Mouse (Mus musculus) urinary bladder, postnatal 36 days (tissue): ENCODE data around the gene Adam26a.
"Not testable (repeated sequence)": the region's sequence is repeated elsewhere in the genome, so short reads cannot be mapped to it uniquely, and the experiment has no call there.

ENCODE experiments used
- DNase-seq, 2 experiments: peaks; one replicate each; pipeline ENCODE4 v3.0.0; 2022; ENCODE audit warnings: low spot score in 2 of 2, mixed read lengths in 1 of 2

Gene Adam26a

DNA sequence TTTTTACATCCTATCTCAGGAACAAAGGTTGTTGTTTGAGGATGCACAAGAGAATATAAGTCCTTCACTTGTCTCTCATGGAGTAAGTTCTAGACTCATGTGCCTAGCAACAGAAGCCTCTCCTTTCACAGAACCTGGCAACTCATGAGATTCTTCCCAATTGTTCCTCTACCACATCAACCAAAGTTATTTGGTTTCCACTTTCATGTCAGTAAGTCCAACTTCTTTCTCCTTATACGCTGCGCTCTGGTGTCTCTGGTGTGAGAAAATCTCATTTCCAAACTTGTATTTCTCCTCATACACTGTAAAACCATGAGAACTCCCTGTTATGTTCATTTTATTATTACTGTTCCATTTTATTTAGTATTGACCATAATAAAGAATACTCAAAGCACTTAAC, at the start of gene Adam26a:
Adam26a (minus strand) TSS at position 101 of the 400 bp plus-strand sequence.
- DNase-seq: not testable (repeated sequence)

GRCm38 (mm10) chr8:43616046-43616445, 39.5 kb upstream of the Adam26a start:
- no peak for DNase-seq

GRCm38 (mm10) chr8:43603657-43604056, 27.1 kb upstream of the Adam26a start:
- DNase-seq: not testable (repeated sequence)

DNA sequence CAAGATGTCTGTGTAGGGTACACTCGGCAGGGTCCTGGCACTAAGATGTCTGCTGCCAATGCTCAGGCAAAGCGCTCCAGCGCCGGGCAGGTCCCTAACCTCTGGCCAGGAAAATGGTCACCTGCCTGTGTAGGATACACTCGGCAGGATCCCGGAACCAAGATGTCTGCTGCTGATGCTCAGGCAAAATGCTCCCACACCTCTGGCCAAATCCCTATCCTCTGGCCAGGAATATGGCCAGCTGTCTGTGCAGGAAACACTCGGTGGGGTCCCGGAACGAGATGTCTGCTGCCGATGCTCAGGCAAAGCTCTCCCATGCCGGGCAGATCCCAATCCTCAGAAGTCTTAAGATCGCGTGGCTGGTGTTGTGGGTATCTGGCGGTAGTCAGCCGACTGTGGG, 26.7 kb upstream of the Adam26a start:
- DNase-seq: not testable (repeated sequence)

DNA sequence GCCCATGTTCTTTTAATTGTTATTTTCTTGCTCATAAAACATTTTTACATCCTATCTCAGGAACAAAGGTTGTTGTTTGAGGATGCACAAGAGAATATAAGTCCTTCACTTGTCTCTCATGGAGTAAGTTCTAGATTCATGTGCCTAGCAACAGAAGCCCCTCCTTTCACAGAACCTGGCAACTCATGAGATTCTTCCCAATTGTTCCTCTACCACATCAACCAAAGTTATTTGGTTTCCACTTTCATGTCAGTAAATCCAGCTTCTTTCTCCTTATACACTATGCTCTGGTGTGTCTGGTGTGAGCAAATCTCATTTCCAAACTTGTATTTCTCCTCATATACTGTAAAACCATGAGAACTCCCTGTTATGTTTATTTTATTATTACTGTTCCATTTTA, 48.5 kb downstream of the Adam26a start, which contains the start of gene Adam26b:
Adam26b (minus strand) TSS at position 101 of the 400 bp plus-strand sequence.
- not testable (repeated sequence) for DNase-seq
